Mouse (Mus musculus) embryonic fibroblast, embryonic 13.5 days (primary cell): ENCODE data around the gene Zdhhc12.

Source experiments
- CTCF ChIP-seq: IDR thresholded peaks from 2 replicates; pipeline ENCODE4 v1.5.1; 2011; ENCODE audit warnings: mild to moderate bottlenecking, control low read depth, low read length, moderate library complexity, borderline replicate concordance; ENCODE audit not compliant: insufficient read depth
- POLR2A ChIP-seq: IDR thresholded peaks from 2 replicates; pipeline ENCODE4 v1.6.1; 2011; ENCODE audit warnings: low read depth, mild to moderate bottlenecking, control low read depth, low read length, moderate library complexity

DNA sequence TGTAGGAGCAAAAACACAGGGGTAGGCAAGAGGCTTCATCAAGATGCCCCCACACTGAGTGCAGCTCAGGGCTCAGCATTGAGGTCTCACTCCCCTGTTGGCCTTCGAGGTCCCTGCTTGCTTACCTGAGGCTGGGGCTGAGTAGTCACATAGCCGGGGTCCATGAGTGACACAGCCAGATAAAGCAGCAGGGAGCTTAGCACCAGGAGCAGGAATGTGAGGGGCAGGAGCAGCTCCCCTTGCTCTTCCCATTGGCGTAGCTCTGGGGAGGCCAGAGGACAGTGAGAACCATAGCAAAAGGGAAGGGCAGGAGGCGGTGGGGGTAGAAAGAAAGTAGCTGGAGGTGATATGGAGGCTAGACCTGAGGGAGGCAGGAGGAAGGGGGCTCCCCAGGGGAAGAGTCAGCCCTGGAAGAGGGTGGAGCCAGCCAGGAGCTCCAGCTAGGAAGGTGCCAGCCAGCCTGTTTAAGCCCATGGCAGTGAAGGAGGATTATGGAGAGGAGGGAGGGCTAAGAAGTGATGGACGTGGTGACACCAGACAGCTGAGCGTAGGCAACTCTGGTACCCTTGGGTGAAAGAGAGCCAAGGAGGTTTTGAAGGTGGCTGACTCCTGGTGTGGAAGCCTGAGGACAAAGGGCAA lies 1.0 kb downstream of the Zdhhc12 start:
- TF ChIP-seq CTCF = no peak
- 0 out of 2 replicates have a peak, but pooled peaks have one; percentile 4 for TF ChIP-seq POLR2A
